Mouse (Mus musculus) mouse embryonic stem cell (cell line): ENCODE measurements around the gene Psme4.

Source experiments
- in situ Hi-C, 2 experiments: fragments of 300-500 bp; cut with MboI; formaldehyde crosslinking; loops; 1 replicate in 1 of 2; 3 replicates in 1 of 2; pipeline ENCODE4 v1.14.3; 2019 to 2020; ENCODE audit warnings: low sequenced_read_pairs in 2 of 2, low pct_unique_long_range_greater_than_20kb in 1 of 2, mixed read lengths in 1 of 2; ENCODE audit not compliant: unreplicated experiment in 1 of 2

Gene Psme4

DNA sequence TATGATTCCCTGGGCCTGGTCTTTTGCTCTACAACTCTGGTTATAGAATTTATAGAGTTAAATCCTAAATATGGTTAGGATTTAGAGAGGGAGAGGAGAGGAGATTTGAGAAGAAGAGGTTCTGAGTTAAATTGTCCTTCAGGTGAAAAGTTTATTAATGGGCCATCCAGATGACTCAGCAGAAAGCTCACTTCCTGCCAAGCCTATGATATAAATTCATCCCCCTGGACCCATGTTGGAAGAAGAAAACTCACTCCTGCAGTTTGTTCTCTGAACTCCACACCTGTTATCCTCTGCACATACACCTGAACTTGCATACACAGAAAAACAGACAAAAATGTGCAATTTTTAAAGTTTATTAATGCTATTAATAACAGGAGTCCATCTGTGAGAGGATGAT is 127.8 kb downstream of the Psme4 start:
- in situ Hi-C loops: loop anchor here in 1 of 2 experiments (25.0 kb wide), 1 partner anchor 237 kb away; no protein-coding TSS in a partner anchor

GRCm38 (mm10) chr11:30912311-30912710 is 140.8 kb downstream of the Psme4 start:
- in situ Hi-C loops: no loop called here

DNA sequence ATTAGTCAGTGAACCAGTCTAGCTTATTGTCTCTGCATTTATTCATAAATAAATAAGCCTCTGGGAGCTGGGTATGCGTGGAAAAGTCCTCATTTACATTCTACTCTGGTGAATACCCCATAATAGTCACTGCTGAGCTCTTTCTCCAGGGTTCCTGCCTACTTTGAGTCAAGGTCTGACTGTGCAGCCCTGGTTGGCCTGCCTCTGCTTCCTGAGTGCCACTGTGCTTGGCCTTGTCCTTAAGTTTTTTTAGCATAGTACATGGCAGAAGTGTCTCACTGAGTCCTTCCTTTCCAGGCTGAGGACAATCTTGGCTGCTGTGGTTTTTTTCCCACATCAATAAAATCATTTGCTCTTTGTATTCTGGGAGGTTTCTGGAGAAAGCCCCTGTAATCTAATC is 149.1 kb downstream of the Psme4 start:
- in situ Hi-C loops: no loop called here

DNA sequence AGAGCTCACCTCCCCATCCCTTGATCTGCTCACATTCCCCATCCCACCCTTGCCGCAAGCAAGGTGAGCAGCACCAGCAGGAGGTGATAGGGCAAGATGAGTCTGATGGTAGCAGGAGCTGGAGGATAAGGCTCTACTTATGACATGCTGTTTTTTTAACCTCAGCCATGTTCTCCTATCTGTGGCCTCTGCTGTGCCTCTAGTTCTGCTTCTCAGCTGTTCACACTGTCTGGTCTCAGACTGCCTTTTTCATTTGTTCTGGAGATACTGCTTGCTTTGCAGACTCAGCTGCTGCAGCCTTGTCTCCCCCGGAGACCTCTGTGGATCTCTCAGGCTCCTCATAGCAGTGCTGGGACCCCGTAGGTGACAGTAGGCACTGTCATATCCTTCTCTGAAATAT is 151.8 kb downstream of the Psme4 start:
- in situ Hi-C loops: no loop called here

- in situ Hi-C loops: no loop called here
Observed at GRCm38 (mm10) chr11:30928079-30928478, 156.6 kb downstream of the Psme4 start.

GRCm38 (mm10) chr11:30928498-30928897 is 157.0 kb downstream of the Psme4 start:
- in situ Hi-C loops: no loop called here
